Mouse (Mus musculus): ENCODE results near the gene Nuak1.

- TF ChIP-seq CTCF (IDR thresholded peaks at IDR 0.05; ENCODE audit: extremely low read depth, insufficient read depth, low read length) (no peak), POLR2A (IDR thresholded peaks at IDR 0.05; ENCODE audit: extremely low read depth, insufficient read depth, low read length) (no peak)
Measured at GRCm38 (mm10) chr10:84324018-84324417, 116.4 kb downstream of the Nuak1 start.
